Mouse (Mus musculus): ENCODE measurements at regions not wholly inside any gene's neighbourhood (a gene's known extent, or its start where the extent isn't known, plus 50 kb on each side); places are given as distances from the start of the nearest gene placed in this dataset.

DNA sequence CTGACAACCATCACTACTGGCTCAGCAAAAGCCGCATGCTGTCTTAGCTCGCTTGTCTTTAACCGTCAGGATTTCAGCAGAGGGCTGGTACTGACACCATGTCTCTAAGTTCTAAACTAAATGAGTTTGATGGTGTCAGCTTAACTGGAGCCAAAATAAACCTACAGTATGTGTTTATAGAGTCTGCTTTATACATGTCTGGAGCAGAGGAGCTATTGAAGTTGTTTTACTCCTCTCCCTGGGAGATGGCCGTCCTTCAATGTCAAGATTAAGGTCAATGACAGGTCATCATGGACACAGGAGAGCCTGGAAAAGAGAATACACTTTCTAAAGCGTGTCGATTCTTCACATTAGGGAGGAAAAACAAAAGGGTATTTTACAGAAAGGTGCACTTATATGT, 231.0 kb downstream of the Tfec start:
- TF ChIP-seq CTCF (conservative IDR thresholded peaks at IDR 0.05; ENCODE audit: low read length): no peak
- TF ChIP-seq NANOG (IDR thresholded peaks at IDR 0.05; ENCODE audit: borderline replicate concordance, low read length): no peak
- no peak for TF ChIP-seq POU5F1 (IDR thresholded peaks at IDR 0.05; ENCODE audit: borderline replicate concordance, low read length)
